Mouse (Mus musculus) kidney, postnatal 0 days (tissue): ENCODE measurements around the gene Olfr1393. TPM values are rescaled to one million over a fixed set of nuclear protein-coding genes. Genes with fewer than 3 reads are reported as not detected.

Experiments
- ATAC-seq: fragments of 200-750 bp; cut with Nextera tagmentation; replicated peaks from 2 replicates; pipeline ENCODE4 v1.8.0; 2017; ENCODE audit warnings: low read depth, moderate number of reproducible peaks, moderate TSS enrichment, moderate library complexity; ENCODE audit not compliant: low FRiP score
- DNase-seq: peaks from one replicate; pipeline ENCODE4 v3.0.0-alpha.2; 2016; ENCODE audit warnings: low spot score
- H3K27ac ChIP-seq: fragments of 300-500 bp; sonication (generic); 2 replicates; pipeline ENCODE4 v1.5.1; 2014; ENCODE audit warnings: mild to moderate bottlenecking
- H3K27me3 ChIP-seq: fragments of 300-500 bp; sonication (generic); 2 replicates; pipeline ENCODE4 v1.6.1; 2014; ENCODE audit warnings: low read length, mixed read lengths; ENCODE audit not compliant: insufficient read depth
- H3K36me3 ChIP-seq: fragments of 300-500 bp; sonication (generic); 2 replicates; pipeline ENCODE4 v1.6.1; 2014; ENCODE audit warnings: low read length, mixed read lengths; ENCODE audit not compliant: insufficient read depth
- H3K4me1 ChIP-seq: fragments of 300-500 bp; sonication (generic); replicated peaks from 2 replicates; pipeline ENCODE4 v1.6.1; 2014; ENCODE audit warnings: antibody characterized with exemption, low read length, mixed read lengths; ENCODE audit not compliant: insufficient read depth
- H3K4me2 ChIP-seq: fragments of 300-500 bp; sonication (generic); 2 replicates; pipeline ENCODE4 v1.6.1; 2014; ENCODE audit warnings: mild to moderate bottlenecking, low read length, moderate library complexity, mixed read lengths
- H3K4me3 ChIP-seq: fragments of 300-500 bp; sonication (generic); replicated peaks from 2 replicates; pipeline ENCODE4 v1.5.1; 2014; ENCODE audit warnings: low read depth, low read length
- H3K9ac ChIP-seq: fragments of 300-500 bp; sonication (generic); 2 replicates; pipeline ENCODE4 v1.6.1; 2014; ENCODE audit warnings: low read depth, low read length
- H3K9me3 ChIP-seq: fragments of 300-500 bp; sonication (generic); replicated peaks from 2 replicates; pipeline ENCODE4 v1.6.1; 2016; ENCODE audit warnings: low read length, inconsistent platforms, mixed read lengths
- CTCF ChIP-seq: IDR thresholded peaks from 2 replicates; pipeline ENCODE4 v1.5.1; 2016; ENCODE audit warnings: antibody characterized with exemption, low read depth, mild to moderate bottlenecking, moderate library complexity
- WGBS: fragments of 180-500 bp; shearing (Covaris S2); extraction: QIAGEN DNeasy Blood & Tissue Kit; methylation state at CpG from one replicate; pipeline ENCODE4 v1.1.7; 2014; 5-methylcytosine and 5-hydroxymethylcytosine counted together
- polyA plus RNA-seq: library from polyadenylated mRNA; unstranded; fragments of >200 nt; fragmentation: Nextera tagmentation; extraction: Ambion mirVana; gene quantifications from 2 replicates; pipeline ENCODE4 v1.2.1, GENCODE M21; 2015

Gene Olfr1393
- polyA plus RNA-seq, 1 experiment from 2014 or later, result 0.13 TPM

- TF ChIP-seq CTCF, result peak; percentile 55
- Histone ChIP-seq H3K4me1 (peaks cover 40% of the 10 kb centered on the region), H3K36me3 (peaks cover 8% of the 10 kb centered on the region; the same call in 1 of the 2 replicates), H3K4me3 (peak overlapping the region; percentile 82), H3K9ac (peak overlapping the region; percentile 87), H3K27ac (peak overlapping the region; percentile 95), H3K9me3 (no peaks in the 10 kb centered on the region), H3K4me2 (peak overlapping the region; percentile 78), H3K27me3 (no peaks in the 10 kb centered on the region)
- peak; percentile 95 for ATAC-seq
- peak; percentile 96 for DNase-seq
- 2% methylated on average over 40 of the region's 45 CpGs for WGBS
These were observed 27.4 kb upstream of the Olfr1393 start for GRCm38 (mm10) chr11:49250422-49251379.

GRCm38 (mm10) chr11:49251380-49251761 is 26.7 kb upstream of the Olfr1393 start:
- DNase-seq, result no peak
- H3K9ac ChIP-seq, result peak overlapping the region; percentile 87
- 51% methylated on average over 7 of the region's 7 CpGs for WGBS
- peaks cover 10% of the 10 kb centered on the region; the same call in 1 of the 2 replicates for H3K36me3 ChIP-seq
- H3K27me3 ChIP-seq, result no peaks in the 10 kb centered on the region
- TF ChIP-seq CTCF, result no peak
- 0 out of 2 replicates have a peak overlapping the region, but pooled peaks have one; percentile 95 for H3K27ac ChIP-seq
- H3K4me2 ChIP-seq, result peak overlapping the region; percentile 78
- H3K4me3 ChIP-seq, result peak overlapping the region; percentile 82
- no peaks in the 10 kb centered on the region for H3K9me3 ChIP-seq
- ATAC-seq, result no peak
- H3K4me1 ChIP-seq, result peaks cover 33% of the 10 kb centered on the region

GRCm38 (mm10) chr11:49252048-49252447 is 26.1 kb upstream of the Olfr1393 start:
- H3K4me3 ChIP-seq, result no peak overlapping the region
- peak overlapping the region; percentile 78 for H3K4me2 ChIP-seq
- 83% methylated on average over 5 of the region's 5 CpGs for WGBS

GRCm38 (mm10) chr11:49253035-49253434 is 25.1 kb upstream of the Olfr1393 start:
- no peak for TF ChIP-seq CTCF
- Histone ChIP-seq H3K4me3 (no peak overlapping the region), H3K27me3 (no peaks in the 10 kb centered on the region), H3K36me3 (peaks cover 10% of the 10 kb centered on the region; the same call in 1 of the 2 replicates), H3K4me1 (peaks cover 26% of the 10 kb centered on the region), H3K27ac (no peak overlapping the region), H3K4me2 (peak overlapping the region; percentile 78; the same call in 1 of the 2 replicates), H3K9me3 (no peaks in the 10 kb centered on the region), H3K9ac (no peak overlapping the region)
- 80% methylated on average over 6 of the region's 6 CpGs for WGBS
- DNase-seq (no peak), ATAC-seq (no peak)

More at GRCm38 (mm10) chr11:49252048-49252447, 26.1 kb upstream of the Olfr1393 start:
- TF ChIP-seq CTCF, result no peak
- peaks cover 33% of the 10 kb centered on the region for H3K4me1 ChIP-seq
- ATAC-seq (no peak), DNase-seq (no peak)
- no peaks in the 10 kb centered on the region for H3K9me3 ChIP-seq
- H3K27ac ChIP-seq, result no peak overlapping the region
- peaks cover 10% of the 10 kb centered on the region; the same call in 1 of the 2 replicates for H3K36me3 ChIP-seq
- H3K27me3 ChIP-seq, result no peaks in the 10 kb centered on the region
- H3K9ac ChIP-seq, result no peak overlapping the region

GRCm38 (mm10) chr11:49259296-49259695 is 18.8 kb upstream of the Olfr1393 start:
- no peaks in the 10 kb centered on the region for H3K4me1 ChIP-seq
- no peak overlapping the region for H3K9ac ChIP-seq
- no peaks in the 10 kb centered on the region for H3K27me3 ChIP-seq
- WGBS, result 52% methylated on average over 2 of the region's 2 CpGs
- no peak overlapping the region for H3K4me2 ChIP-seq
- no peak for ATAC-seq
- no peak for DNase-seq
- no peak overlapping the region for H3K27ac ChIP-seq
- peaks cover 23% of the 10 kb centered on the region for H3K36me3 ChIP-seq
- no peaks in the 10 kb centered on the region for H3K9me3 ChIP-seq
- no peak for TF ChIP-seq CTCF
- no peak overlapping the region for H3K4me3 ChIP-seq

GRCm38 (mm10) chr11:49259829-49260228 is 18.3 kb upstream of the Olfr1393 start:
- H3K4me2 ChIP-seq, result no peak overlapping the region
- H3K9ac ChIP-seq, result no peak overlapping the region
- 74% methylated on average over 1 of the region's 1 CpGs for WGBS
- H3K36me3 ChIP-seq, result peaks cover 23% of the 10 kb centered on the region
- no peaks in the 10 kb centered on the region for H3K27me3 ChIP-seq
- no peaks in the 10 kb centered on the region for H3K9me3 ChIP-seq
- no peak for ATAC-seq
- no peaks in the 10 kb centered on the region for H3K4me1 ChIP-seq
- DNase-seq, result no peak
- H3K27ac ChIP-seq, result no peak overlapping the region
- H3K4me3 ChIP-seq, result no peak overlapping the region
- no peak for TF ChIP-seq CTCF
